Mouse (Mus musculus) lung, postnatal 4 days (tissue): Measurements from ENCODE around the gene Prkcd.

Experiments
- DNase-seq, 2 experiments: peaks; one replicate each; pipeline ENCODE4 v3.0.0; 2021

Gene Prkcd

DNA sequence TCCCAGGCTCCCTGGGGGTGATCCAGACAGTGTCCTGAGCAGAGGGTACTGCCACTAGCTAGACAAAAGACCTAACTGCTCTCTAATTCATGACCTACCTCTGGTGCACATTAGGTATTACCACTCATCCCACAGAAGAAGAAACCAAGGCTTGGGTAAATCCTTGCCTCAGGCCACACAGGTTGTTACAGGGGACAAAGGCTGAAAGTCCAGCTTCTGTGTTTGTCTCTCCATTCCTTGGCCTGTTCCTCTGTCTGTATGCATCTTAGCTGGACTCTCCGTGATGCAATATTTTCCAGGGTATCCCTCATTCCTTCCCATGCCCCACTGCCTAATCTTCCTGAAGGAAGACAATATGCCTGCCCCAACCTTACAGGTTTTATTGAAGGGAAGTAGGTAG, 8.4 kb upstream of the Prkcd start:
- no peak for DNase-seq

DNA sequence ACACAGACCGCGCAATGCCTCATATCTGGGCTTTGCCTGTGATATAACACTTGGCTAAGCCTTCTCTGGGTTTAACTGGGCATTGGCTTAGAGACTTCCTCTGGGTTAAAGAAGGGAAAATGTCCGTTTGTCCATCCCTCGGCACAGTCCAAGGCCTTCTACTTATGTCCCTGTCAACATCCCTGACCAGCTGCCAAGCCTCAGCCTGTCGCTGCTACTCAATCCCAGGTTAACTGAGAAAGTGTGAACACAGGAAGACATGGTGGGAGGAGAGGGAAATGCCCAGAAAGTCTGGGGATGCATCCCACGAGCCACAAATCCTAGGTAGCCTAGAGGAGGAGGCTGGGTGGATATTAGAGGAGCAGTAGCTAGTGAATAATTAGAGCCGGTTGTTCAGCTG, 7.7 kb upstream of the Prkcd start:
- no peak for DNase-seq

DNA sequence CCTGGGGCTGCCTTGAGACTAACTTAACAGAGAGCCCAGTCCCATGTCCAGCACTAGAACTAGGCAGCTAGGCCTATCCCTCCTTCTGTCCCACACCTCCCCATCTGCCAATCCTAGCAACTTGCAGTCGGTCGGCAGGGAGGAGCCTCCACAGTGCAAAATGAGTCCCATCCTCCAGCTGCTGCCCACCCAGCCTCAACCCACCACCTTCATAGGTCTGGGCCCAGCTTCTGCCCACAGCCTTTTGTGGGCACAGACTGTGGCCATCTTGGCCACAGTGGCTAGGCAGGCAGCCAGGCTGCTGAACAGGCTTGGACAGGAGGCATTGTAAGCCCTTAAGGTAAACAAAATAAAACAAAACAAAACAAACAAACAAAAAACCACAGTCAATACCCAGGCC, 5.8 kb upstream of the Prkcd start:
- DNase-seq: no peak

DNA sequence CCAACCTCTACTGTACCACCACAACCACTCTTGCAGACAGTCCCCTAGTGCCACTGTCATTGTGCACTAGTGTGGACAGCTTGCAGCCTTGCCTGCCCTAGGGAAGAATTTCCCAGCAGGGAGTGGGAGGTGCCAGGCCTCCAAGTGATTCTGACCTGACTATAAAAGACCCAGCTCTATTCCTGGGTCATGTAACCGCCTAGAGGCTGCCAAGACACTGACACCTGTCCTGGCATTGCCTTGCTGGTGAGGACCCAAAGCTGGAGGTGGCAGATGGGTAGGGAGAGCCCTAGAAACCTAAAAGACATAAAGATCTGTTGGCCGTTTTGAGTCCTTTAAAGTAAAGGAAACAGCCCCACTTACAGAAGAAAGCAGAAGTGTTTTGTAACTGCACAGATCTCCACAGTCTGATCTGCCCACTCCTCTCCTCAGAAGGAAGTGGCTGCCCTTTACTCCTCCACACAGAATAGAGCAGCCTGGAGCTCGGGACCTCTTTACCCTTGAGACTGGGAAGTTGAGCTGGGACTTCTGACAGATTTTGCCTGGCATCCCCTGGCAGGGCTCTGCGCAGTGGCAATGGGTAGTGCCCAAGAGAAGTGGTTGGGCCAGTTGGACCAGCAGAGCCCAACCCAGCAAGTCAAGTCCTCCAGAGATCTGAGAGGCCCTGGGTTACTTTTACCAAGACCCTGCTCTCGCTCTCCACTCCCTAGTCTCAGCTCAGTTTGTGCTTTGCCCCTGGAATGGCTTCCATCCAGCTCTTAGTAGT, 5.0 kb upstream of the Prkcd start:
- peak; percentile 74 to 88 for DNase-seq

DNA sequence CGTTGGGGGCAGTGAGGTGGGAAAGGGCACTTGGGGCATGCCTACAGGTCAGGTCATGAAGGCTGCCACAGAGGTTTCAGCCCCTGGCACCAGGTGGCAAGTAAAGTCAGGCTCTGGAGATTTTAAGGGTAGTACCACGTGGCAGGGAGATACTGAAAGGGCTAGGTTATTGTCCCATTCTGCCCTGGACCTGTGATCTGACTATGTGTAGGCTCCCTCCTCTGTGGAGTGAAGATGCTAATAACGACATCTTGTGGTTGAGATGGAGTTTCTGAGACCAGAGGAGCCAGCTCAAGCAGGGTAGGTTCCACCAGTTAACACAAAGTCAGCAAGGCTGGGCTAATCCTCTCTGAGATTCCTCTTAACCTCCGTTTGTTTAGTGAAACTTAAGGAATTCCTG, 3.8 kb upstream of the Prkcd start:
- DNase-seq: no peak

DNA sequence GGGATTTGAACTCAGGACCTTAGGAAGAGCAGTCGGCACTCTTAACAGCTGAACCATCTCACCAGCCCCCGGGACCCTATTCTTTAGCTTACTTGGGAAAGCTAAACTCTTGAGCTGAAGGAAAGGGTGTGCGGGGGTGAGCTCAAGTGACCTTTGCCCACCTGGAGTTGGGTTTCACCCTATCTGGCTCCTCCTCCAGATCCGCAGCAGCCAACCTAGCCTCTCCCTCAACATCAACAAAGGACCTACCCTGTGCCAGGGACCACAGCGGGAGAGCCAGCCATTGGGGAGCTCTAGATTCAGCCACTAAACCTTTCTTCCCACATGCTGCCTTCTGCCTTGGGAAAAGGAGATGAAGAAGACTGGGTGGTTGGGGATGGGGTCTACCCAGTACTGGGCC, 2.2 kb upstream of the Prkcd start:
- no peak for DNase-seq

DNA sequence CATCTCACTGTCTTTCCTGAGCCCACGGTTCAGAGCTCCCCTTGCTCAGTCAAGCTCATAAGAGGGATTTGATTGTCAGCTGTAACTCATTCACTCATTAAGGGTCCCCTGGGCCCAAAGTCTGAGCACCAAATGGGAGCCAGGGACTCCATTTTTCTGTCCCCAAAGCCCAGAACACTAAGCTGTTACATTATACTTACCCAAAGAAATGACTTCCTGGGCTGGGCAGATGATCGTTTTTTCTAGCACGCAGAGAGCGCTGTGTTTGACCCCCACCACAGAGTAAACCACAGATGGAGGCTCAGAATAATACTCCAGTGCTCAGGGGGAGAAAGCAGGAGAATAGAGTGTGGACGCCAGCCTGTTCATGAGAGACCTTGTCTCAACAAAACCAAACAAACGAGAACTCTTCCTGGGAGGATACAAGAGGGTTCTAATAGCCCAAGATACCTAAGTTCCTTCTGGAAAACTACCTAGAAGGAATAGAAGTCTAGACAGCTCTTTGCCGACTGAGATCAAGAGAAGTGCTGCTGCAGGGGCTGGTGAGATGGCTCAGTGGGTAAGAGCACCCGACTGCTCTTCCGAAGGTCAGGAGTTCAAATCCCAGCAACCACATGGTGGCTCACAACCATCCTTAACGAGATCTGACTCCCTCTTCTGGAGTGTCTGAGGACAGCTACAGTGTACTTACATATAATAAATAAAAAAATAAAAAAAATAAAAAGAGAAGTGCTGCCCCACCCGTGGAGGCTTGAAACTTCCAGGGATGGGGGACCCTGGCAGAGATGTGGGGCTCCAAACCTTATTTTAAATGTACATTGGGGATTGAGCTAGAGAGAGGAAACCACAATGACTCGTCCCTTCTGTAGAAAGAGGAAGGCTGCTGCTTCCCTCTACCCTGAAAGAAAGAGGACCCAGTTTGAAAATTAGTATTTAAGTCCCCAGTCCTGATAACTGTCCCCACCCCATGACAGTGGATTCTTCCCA, 1.0 kb upstream of the Prkcd start:
- DNase-seq: no peak

DNA sequence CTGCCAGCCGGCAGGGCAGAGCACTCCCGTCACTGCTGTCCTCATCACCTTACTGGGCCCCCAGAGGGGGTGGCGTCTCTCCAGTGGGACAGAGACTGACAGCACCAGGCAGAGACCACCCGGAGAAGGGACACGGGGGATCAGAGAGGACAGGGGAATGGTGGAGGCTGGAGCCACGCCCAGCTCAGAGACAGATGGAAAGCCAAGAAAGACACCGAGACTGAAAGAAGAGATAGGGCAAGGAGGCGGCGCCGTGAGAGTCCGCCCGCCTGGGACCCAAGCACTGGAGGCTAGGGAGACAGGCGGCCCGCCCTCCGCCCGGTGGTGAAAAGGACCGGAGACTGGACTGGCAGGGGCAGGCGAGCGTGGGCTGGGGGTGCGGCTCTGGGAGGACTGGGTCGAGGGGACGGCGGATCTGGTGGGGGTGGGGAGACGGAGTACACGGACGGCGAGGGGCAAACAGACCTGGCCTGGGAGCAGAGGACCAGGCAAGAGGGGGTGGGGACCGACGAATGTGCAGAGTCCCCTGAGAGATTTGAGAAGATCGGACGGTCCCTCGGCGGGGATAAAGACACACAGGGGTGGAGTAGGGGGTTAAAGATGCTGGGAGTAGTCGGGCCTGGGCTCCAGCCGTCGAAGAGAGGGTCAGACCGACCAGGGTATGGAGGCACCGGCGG, 741 bp downstream of the Prkcd start:
- peak; percentile 70 to 80 for DNase-seq

DNA sequence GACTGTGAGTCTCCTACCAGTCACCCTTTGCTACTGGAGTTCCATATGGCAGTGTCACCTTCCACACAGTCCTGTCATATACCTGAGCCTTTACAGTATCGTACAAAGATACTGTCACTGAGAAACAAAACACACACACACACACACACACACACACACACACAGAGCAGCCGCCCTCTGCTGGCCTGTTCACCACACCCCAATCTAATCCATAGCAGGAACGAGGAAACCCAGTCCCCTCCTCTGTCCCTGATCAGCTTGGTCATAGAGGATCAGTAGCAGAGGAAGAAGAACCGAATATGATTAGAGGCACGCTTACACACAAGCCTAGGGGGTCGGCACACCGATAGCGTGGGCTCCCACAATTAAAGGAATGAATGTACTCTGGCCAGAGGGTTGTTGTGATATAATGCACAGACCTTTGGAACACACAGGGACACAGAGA, 1.7 kb downstream of the Prkcd start:
- DNase-seq: no peak

DNA sequence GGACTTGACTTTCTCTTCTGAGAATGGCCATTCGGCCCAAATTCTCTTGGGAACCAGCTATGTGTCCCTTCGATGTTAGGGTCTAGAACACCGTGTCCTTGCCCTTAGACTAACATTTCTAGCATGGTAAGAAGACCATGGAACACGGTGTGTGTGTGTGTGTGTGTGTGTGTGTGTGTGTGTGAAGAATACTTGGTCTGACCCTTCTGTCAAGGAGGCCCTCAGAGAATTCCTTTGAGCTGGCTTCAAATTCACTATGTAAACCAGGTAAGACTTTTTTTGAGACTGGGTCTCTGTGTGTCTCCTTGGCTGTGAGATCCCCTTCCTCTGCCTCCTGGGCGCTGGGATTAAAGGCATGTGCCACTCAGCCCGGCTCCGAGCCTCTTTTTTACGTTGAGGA, 3.5 kb downstream of the Prkcd start:
- no peak for DNase-seq

DNA sequence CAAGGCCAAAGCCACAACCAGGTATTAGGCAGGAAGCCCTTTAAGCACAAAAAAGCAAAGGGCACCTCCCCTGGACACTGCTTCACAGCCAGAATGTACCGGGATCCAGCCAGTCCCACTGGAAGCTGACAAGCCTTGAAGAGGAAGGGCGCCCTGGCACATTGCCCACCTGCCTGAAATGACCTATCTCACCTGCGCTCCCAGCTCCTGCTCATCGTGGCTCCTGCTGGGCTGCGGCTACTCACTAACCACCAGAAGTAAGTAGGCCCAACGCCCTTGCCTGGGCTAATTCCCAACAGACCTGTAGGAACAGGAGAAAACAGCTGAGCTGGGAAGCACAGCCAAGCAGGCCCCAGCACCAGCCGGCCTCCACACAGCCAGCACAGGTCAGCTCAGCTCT, 3.9 kb downstream of the Prkcd start:
- peak in 1 of 2 experiments; percentile 67 for DNase-seq

DNA sequence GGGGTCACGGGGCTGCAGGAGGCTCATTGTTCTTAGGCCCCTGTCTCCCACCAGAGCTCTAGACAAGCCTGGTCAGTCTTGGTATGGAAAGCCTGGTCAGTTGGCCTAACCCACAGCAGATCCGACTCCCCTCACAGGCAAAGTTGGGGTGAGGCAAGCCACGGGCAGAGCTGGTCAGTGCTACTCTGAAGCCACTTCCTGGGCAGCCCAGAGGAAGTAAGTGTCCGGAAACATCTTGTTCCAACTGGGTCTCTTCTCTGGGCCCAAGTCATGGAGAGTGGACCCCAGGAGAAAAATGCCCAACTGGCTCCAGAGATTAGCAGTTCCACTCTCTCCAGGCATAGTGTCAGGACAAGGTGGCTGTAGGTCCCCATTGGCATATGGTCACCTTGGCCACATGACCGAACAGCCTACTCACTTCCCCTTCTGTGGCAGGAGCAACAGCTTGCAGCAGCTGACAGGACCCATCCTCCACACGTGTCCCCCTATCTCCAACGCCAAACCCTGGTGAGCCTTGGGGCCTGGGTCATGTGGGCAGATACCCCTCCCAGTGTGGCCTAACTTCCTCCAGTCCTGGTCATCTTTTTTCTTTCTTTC, 5.9 kb downstream of the Prkcd start:
- DNase-seq: peak; percentile 56 to 59

DNA sequence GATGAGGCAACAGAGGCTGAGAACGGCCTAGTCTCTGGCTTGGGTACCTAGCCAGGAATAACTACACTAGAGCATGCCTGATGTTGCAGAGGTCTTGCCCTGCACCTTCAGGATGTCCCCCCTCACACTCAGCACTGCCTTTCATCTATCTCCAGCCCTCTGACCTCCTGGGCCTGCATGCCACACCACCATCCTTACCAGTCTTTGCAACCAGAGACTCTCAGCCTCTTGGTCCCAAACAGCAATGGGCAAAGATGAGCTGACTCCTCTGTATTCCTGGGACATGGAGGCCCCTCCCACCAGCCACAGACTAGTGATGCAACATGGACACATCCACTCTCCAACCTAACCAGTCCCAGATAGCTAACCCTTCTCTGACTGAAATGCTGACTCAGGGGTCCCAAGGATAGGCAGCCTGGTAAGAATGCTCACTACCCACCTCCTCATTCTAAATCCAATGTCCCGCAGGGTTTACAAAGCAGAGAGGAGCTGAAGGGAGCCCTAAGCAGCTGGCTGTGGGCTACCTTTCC, 7.2 kb downstream of the Prkcd start:
- DNase-seq: no peak

DNA sequence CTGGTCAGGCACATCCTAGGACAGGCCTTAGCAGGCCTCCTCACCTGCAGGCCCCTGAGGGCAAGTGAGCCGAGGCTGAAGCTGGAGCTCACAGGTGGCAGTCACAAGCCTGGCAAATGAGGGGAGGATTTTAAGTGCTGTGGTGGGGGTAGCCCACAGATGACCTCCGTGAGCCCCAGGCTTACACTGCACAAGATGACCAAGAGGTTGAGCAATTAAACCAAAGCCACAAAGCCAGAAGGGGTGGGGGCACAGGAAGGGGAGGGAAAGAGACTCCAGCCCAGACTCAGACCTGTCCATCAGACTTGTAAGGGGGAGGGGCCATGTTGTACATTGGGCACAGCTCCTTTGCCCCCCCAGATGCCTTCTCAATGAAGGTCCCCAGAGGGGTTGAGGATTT, 9.3 kb downstream of the Prkcd start:
- no peak for DNase-seq

DNA sequence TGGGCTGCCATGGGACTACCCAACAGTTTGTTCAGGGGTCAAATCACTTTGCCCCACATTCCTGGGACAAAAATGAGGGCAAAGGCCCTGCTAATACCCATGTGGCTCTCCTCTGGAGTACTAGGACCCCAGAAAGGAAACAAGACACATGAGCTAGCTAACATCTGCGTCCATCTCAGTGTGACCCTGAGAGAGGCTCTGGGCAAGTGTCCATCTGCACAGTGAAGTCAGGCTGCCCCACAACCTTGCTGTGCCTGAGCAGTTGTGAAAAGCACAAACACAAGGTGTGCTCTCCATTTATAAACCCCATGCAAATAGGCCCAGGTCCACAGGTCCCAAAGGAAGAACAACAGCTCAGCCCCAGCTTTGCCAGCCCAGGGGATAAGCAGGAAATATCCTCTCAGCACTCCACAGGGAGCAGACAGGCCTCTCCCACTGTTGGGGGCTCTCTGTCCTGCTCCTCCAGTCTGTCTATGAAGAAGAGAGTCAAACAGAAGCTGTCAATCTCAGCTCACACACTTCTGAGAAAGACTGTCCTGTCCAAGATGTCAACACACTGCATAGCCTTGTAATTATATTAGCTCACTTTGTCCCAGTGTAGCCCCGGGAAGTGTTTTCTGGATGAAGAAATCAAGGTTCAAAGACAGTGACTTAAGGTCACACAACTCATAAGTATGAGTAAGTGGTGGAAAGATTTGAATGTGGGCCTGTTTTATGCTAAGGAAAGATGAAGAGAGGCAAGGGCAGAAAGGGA, 12.9 kb downstream of the Prkcd start:
- no peak for DNase-seq

DNA sequence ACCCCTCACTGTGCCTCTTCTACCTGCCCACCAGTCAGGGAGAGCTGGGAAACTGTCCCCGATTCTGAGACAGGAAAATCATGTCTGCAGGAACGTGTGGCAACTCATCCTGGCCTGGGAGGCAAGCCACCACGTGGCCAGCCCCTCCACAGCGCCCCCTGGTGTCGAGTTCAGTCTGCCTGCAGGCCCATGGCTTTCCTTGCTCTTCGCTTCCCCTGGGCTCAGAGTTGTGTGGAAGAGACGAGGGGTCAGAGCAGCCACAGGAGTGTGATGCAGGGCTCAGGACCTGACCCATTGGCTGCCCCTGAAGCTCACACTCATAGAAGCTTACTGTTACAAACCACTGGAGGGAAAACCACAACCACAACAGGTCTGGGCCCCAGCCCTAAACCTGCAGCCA, 13.5 kb downstream of the Prkcd start:
- peak; percentile 83 to 90 for DNase-seq

DNA sequence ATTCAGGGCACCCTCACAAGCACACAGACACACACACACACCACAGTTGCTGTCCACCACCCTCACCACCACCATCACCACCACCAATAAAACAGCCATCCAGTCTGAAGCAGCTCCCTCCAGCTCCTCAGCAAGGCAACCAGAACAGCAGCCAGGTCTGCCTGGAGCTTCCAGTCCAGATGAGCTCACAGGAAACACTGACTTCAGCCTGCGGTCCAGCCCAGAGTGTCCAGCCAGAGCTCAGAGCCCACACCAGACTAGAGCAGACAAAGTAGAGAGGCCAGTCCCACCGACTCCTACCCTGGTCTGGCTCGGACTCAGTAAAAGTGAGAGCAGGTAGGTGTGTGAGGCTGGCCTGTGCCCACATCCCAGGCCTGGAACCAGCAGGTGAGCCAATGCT, 15.1 kb downstream of the Prkcd start:
- no peak for DNase-seq

DNA sequence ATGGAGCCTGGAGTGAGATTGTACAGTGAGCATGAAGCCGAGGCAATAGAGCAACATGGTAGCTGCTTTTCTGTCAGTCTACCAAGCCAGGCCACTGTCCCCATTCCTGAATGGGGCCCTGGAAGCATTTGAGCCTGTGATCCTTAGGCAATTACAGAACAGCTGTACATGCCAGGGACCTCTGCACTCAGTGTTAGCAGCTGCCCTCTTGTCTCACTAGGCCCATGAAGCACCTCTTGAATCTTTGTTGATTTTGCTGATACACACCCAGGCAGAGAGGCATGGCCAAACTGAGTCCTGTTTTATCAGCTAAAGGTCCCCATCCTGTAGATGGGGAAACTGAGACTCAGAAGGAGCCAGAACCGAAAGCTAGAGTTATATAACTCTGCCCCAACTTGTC, 15.7 kb downstream of the Prkcd start:
- DNase-seq: no peak

DNA sequence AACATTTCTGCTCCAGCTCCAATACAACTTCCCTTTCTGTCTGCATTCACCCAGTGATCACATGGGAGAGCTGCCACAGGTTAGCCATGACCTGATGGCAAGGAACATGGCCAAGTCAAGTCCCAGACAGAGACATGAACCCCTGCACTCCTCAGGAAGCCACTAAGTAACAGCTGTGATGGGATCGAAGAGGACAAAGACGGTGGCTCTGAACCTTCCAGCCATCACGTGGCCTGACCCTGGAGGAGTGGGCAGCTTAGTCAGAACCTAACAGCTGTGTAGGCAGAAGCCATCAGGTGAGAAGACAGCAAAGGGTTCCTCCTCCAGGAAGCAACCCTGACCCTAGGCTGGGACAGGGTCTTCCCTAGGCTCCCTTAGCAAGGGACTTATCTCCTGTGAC, 16.5 kb downstream of the Prkcd start:
- DNase-seq: no peak

DNA sequence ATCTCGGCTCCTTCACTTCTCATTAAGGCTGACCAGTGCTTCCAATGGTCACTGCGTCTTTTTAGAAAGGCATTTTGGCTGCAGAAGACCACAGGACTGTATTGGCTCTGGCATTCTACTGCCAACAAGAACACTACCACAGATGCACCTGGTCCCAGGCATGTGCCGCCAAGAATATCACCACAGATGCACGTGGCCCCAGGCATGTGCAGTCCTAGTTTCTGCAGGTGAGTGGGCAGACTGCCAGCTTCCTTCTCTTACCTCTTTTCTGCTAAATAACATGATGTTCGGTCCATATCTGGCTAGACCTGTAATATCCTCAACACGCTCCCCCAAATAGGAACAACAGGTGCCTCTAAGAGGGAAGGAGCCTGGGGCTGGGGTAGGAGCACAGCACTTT, 17.8 kb downstream of the Prkcd start:
- DNase-seq: no peak

DNA sequence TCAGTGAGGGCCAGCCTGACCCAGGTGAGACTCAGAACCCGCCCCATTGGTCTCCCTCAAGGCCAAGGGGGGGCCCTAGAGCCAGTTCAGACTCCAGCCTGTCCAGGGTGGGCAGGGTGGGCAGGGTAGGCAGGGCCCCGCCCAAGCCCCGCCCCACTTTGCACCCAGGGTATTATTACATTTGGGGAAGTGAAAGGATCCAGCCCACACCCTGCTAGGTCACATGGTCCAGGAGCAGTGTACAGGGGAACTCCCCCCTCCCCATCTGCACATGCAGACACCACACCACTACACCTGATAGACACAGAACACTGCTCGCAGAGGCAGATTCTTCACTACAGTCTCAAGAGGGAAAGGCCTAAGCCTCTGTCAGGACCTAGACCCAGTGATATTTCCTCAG, 18.3 kb downstream of the Prkcd start:
- DNase-seq: no peak

DNA sequence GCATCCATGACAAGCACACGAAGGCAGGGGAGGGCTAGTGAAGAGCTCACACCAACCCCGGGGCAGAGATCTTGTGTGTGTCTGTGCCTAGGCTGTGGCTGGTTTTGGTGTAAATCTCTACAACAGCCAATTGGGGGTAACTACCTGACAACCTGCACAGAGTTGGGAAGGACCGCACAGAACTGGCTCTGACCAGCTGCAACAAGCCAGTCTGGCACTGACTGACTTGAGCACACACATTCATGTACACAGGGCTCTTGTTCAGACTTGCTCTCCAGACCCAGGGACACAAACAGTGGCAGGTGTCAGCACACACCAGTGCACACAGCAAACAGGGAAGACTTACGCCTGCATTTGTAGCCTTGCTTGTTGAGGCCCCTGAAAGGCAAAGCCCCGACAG, 19.2 kb downstream of the Prkcd start:
- DNase-seq: no peak
